Comparison of ENCODE assay signal across 17 mouse cellular contexts in genomic region chr12:41500049-41500820, GRCm38 (mm10). TPM values are rescaled to one million over a fixed set of nuclear protein-coding genes. Genes with fewer than 3 reads are reported as not detected.
DNase-seq lines count a peak whose midpoint lies in the region; ATAC-seq and TF ChIP-seq lines count a peak whose summit lies in the region.
"Had no signal": no experiment of that assay in that cellular context is flagged by ENCODE, and none has a peak within 500 bp of the region (broad histone marks: within the 10 kb centered on the region; RNA-seq: fewer than 3 reads in every experiment).

No protein-coding gene starts in this region.

- 34% methylated on average over 9 of the region's 9 CpGs for WGBS in lung, embryonic 14.5 days
- WGBS in embryonic facial prominence, embryonic 13.5 days, result 44% methylated on average over 9 of the region's 9 CpGs
- WGBS in limb, embryonic 10.5 days, result 75% methylated on average over 9 of the region's 9 CpGs
- 83% methylated on average over 9 of the region's 9 CpGs for WGBS in hindbrain, postnatal 0 days

- peak overlapping the region; percentile 59; the same call in 1 of the 2 replicates for H3K27ac ChIP-seq in lung, embryonic 14.5 days (ENCODE audit: low read depth)
- H3K27ac ChIP-seq in embryonic facial prominence, embryonic 13.5 days, result no peak overlapping the region
- H3K27ac ChIP-seq in limb, embryonic 10.5 days, result no peak overlapping the region
- no peak overlapping the region for H3K27ac ChIP-seq in hindbrain, postnatal 0 days
- H3K27ac ChIP-seq: embryonic facial prominence, embryonic 12.5 days; forebrain, embryonic 10.5 days; limb, embryonic 12.5 days; midbrain, embryonic 13.5 days had no signal

- H3K4me3 ChIP-seq in lung, embryonic 14.5 days (ENCODE audit: low read depth, low read length), result no peak overlapping the region
- no peak overlapping the region for H3K4me3 ChIP-seq in embryonic facial prominence, embryonic 13.5 days
- H3K4me3 ChIP-seq in limb, embryonic 10.5 days, result no peak overlapping the region
- H3K4me3 ChIP-seq in hindbrain, postnatal 0 days (ENCODE audit: low read length), result no peak overlapping the region
- H3K4me3 ChIP-seq: embryonic facial prominence, embryonic 12.5 days; forebrain, embryonic 10.5 days; limb, embryonic 12.5 days; midbrain, embryonic 13.5 days had no signal

- ATAC-seq in lung, embryonic 14.5 days (ENCODE audit: insufficient read depth), result peak; percentile 93
- ATAC-seq in CD4-positive, CD25-positive, alpha-beta regulatory T cell, adult 4 months, result peak; percentile 98
- ATAC-seq in embryonic facial prominence, embryonic 13.5 days (ENCODE audit: insufficient number of reproducible peaks, insufficient read depth, low FRiP score, low TSS enrichment, low read depth), result no peak
- ATAC-seq in megakaryocyte progenitor cell, adult 5-6 weeks (replicated peaks; ENCODE audit: poor library complexity), result peak; percentile 64
- ATAC-seq in hindbrain, postnatal 0 days, result no peak
- ATAC-seq: hindbrain, embryonic 16.5 days; liver, postnatal 0 days; midbrain, embryonic 13.5 days had no signal

- peaks cover 3% of the 10 kb centered on the region; the same call in 1 of the 2 replicates for H3K4me1 ChIP-seq in lung, embryonic 14.5 days (ENCODE audit: insufficient read depth)
- H3K4me1 ChIP-seq in embryonic facial prominence, embryonic 13.5 days, result no peaks in the 10 kb centered on the region
- H3K4me1 ChIP-seq in limb, embryonic 10.5 days, result 0 out of 2 replicates have a peak, but pooled peaks cover 3% of the 10 kb centered on the region
- no peaks in the 10 kb centered on the region for H3K4me1 ChIP-seq in hindbrain, postnatal 0 days (ENCODE audit: insufficient read depth, low read length)
- H3K4me1 ChIP-seq: embryonic facial prominence, embryonic 12.5 days; forebrain, embryonic 10.5 days; limb, embryonic 12.5 days; midbrain, embryonic 13.5 days had no signal

- no peaks in the 10 kb centered on the region for H3K9me3 ChIP-seq in lung, embryonic 14.5 days (ENCODE audit: low read depth, low read length)
- H3K9me3 ChIP-seq in embryonic facial prominence, embryonic 13.5 days, result no peaks in the 10 kb centered on the region
- no peaks in the 10 kb centered on the region for H3K9me3 ChIP-seq in limb, embryonic 10.5 days (replicated peaks)
- no peaks in the 10 kb centered on the region for H3K9me3 ChIP-seq in hindbrain, postnatal 0 days (ENCODE audit: low read length)
- H3K9me3 ChIP-seq: embryonic facial prominence, embryonic 12.5 days; forebrain, embryonic 10.5 days; limb, embryonic 12.5 days; midbrain, embryonic 13.5 days had no signal

- no peak for TF ChIP-seq CTCF in lung, embryonic 14.5 days (IDR thresholded peaks at IDR 0.05; ENCODE audit: low read depth)
- no peak for TF ChIP-seq CTCF in hindbrain, postnatal 0 days (IDR thresholded peaks at IDR 0.05; ENCODE audit: low read depth)

- peak; percentile 87 for DNase-seq in lung, embryonic 14.5 days
- DNase-seq in lung, adult 18-20 months, result no peak
- DNase-seq in limb, embryonic 10.5 days (ENCODE audit: low spot score), result no peak
- DNase-seq in hindbrain, postnatal 0 days (ENCODE audit: low spot score), result no peak
- DNase-seq: adrenal gland, adult 8-10 months; cerebellum, adult 9-10 months; layer of hippocampus, postnatal 36 days; liver, postnatal 0 days; right cerebral cortex, postnatal 4 days had no signal

- peak overlapping the region; percentile 11; the same call in 1 of the 2 replicates for H3K4me2 ChIP-seq in lung, embryonic 14.5 days
- peak overlapping the region; percentile 11; the same call in 1 of the 2 replicates for H3K4me2 ChIP-seq in embryonic facial prominence, embryonic 13.5 days
- H3K4me2 ChIP-seq in hindbrain, postnatal 0 days (ENCODE audit: low read depth, low read length), result no peak overlapping the region
- H3K4me2 ChIP-seq: embryonic facial prominence, embryonic 12.5 days; limb, embryonic 12.5 days; midbrain, embryonic 13.5 days had no signal

- no peaks in the 10 kb centered on the region for H3K27me3 ChIP-seq in lung, embryonic 14.5 days (ENCODE audit: insufficient read depth, low read length)
- H3K27me3 ChIP-seq in embryonic facial prominence, embryonic 13.5 days, result no peaks in the 10 kb centered on the region
- H3K27me3 ChIP-seq in limb, embryonic 10.5 days (ENCODE audit: low read depth, poor library complexity, severe bottlenecking), result no peaks in the 10 kb centered on the region
- no peaks in the 10 kb centered on the region for H3K27me3 ChIP-seq in hindbrain, postnatal 0 days (ENCODE audit: insufficient read depth, low read length)
- H3K27me3 ChIP-seq: embryonic facial prominence, embryonic 12.5 days; limb, embryonic 12.5 days; midbrain, embryonic 13.5 days had no signal

- no peak overlapping the region for H3K9ac ChIP-seq in lung, embryonic 14.5 days
- H3K9ac ChIP-seq in embryonic facial prominence, embryonic 13.5 days, result no peak overlapping the region
- no peak overlapping the region for H3K9ac ChIP-seq in hindbrain, postnatal 0 days (replicated peaks; ENCODE audit: low read length)
- H3K9ac ChIP-seq: embryonic facial prominence, embryonic 12.5 days; limb, embryonic 12.5 days; liver, postnatal 0 days; midbrain, embryonic 13.5 days had no signal

- H3K36me3 ChIP-seq in lung, embryonic 14.5 days (ENCODE audit: insufficient read depth), result no peaks in the 10 kb centered on the region
- H3K36me3 ChIP-seq in embryonic facial prominence, embryonic 13.5 days, result no peaks in the 10 kb centered on the region
- H3K36me3 ChIP-seq in limb, embryonic 10.5 days, result no peaks in the 10 kb centered on the region
- H3K36me3 ChIP-seq in hindbrain, postnatal 0 days (ENCODE audit: insufficient read depth, low read length), result no peaks in the 10 kb centered on the region
- H3K36me3 ChIP-seq: embryonic facial prominence, embryonic 12.5 days; forebrain, embryonic 10.5 days; limb, embryonic 12.5 days; midbrain, embryonic 13.5 days had no signal

RNA-seq across cellular contexts. Expression of gene Lrrn3, which starts 14.0 kb away (rescaled TPM):
- 20.1 and 20.3 TPM in 2 replicates for polyA plus RNA-seq in lung, embryonic 14.5 days (2014; fragmentation: Nextera tagmentation; extraction: Ambion mirVana)
- 1 to 10 TPM; 4.1 to 4.6 TPM for polyA plus RNA-seq in CD4-positive, CD25-positive, alpha-beta regulatory T cell, adult 4 months (2017; shearing (Covaris generic))
- polyA plus RNA-seq in embryonic facial prominence, embryonic 13.5 days (2015; fragmentation: Nextera tagmentation; extraction: Ambion mirVana), result 16.4 and 17.5 TPM in 2 replicates
- 0.15 TPM in 1 of 2 replicates, not detected in the other for total RNA-seq in megakaryocyte progenitor cell, adult 5-6 weeks (2015)
- total RNA-seq in megakaryocyte progenitor cell, adult 5-6 weeks (2017), result 0.30 and 0.58 TPM in 2 replicates
- 1.3 and 1.9 TPM in 2 replicates for polyA plus RNA-seq in limb, embryonic 10.5 days (2016; fragmentation: Nextera tagmentation; extraction: Ambion mirVana)
- total RNA-seq in hindbrain, postnatal 0 days (2014; rRNA removed), result 75.0 and 79.3 TPM in 2 replicates
- polyA plus RNA-seq in hindbrain, postnatal 0 days (2015; fragmentation: Nextera tagmentation; extraction: Ambion mirVana), result 77.1 and 77.4 TPM in 2 replicates

Comparison
In these comparisons a context has a peak if more than half of its experiments do, and no peak if none do; other contexts are left out.
1. ATAC-seq: peak in lung, embryonic 14.5 days (single experiment), CD4-positive, CD25-positive, alpha-beta regulatory T cell, adult 4 months (single experiment) and megakaryocyte progenitor cell, adult 5-6 weeks (single experiment); none in embryonic facial prominence, embryonic 13.5 days (single experiment) and hindbrain, postnatal 0 days (single experiment).